Mouse (Mus musculus): ENCODE results near the gene Ttyh1. TPM values are rescaled to one million over a fixed set of nuclear protein-coding genes. Genes with fewer than 3 reads are reported as not detected.

Gene Ttyh1
- total and polyA plus RNA-seq, 3 experiments = 0.15 to 0.26 TPM; not detected in 1

- peak; percentile 66 for DNase-seq (ENCODE audit: low read depth, low spot score)
- Histone ChIP-seq H3K27me3 (ENCODE audit: control insufficient read depth in 1 of 2, insufficient read depth in 2 of 2, low read length in 2 of 2) (peaks cover 0 to 2% of the 10 kb centered on the region in 2 experiments; a peak in 2 of 4 replicates), H3K27ac (ENCODE audit: control insufficient read depth, low read depth, low read length) (peak within 1 kb of the TSS; percentile 92), H3K4me1 (ENCODE audit: control insufficient read depth in 1 of 2, insufficient read depth in 2 of 2, low read length in 2 of 2) (peaks cover 0 to 9% of the 10 kb centered on the region in 2 experiments; a peak in 1 of 4 replicates), H3K36me3 (ENCODE audit: control insufficient read depth in 1 of 2, insufficient read depth in 2 of 2, low read length in 2 of 2) (peaks cover 2 to 3% of the 10 kb centered on the region in 2 experiments; a peak in 2 of 4 replicates), H3K9ac (ENCODE audit: control insufficient read depth, low read depth, low read length, poor library complexity, severe bottlenecking) (peak within 1 kb of the TSS; percentile 81), H3K9me3 (replicated peaks; ENCODE audit: insufficient read depth, low read length) (no peaks in the 10 kb centered on the region), H3K79me2 (ENCODE audit: control insufficient read depth, insufficient read depth, low read length, poor library complexity) (peaks cover 4% of the 10 kb centered on the region; the same call in 1 of the 2 replicates), H3K4me3 (ENCODE audit: control insufficient read depth in 1 of 2, insufficient read depth in 1 of 2, low read depth in 2 of 2, low read length in 2 of 2) (peak within 1 kb of the TSS; percentile 80 to 98)
- no peak for TF ChIP-seq TBP (IDR thresholded peaks at IDR 0.05; ENCODE audit: low read depth, low read length)
- no peak for TF ChIP-seq CHD1 (IDR thresholded peaks at IDR 0.05; ENCODE audit: low read depth, low read length)
- no peak for TF ChIP-seq SMC3 (IDR thresholded peaks at IDR 0.05; ENCODE audit: low read depth, low read length)
- no peak for TF ChIP-seq NRF1 (IDR thresholded peaks at IDR 0.05; ENCODE audit: insufficient read depth, low read depth, low read length, poor library complexity, severe bottlenecking)
- no peak for TF ChIP-seq HCFC1 (IDR thresholded peaks at IDR 0.05; ENCODE audit: low read depth, low read length)
- TF ChIP-seq GABPA (IDR thresholded peaks at IDR 0.05; ENCODE audit: low read depth, low read length) = no peak
- TF ChIP-seq ELF1 (IDR thresholded peaks at IDR 0.05; ENCODE audit: low read depth, low read length) = 0 out of 2 replicates have a peak, but pooled peaks have one; percentile 29
Measured at GRCm38 (mm10) chr7:4150059-4150541, 30.9 kb downstream of the Ttyh1 start, which contains the start of gene Leng9. Gene Leng9 (minus strand): TSS chr7:4150374.

- H3K9ac ChIP-seq (ENCODE audit: control insufficient read depth, low read depth, low read length, poor library complexity, severe bottlenecking) = peak overlapping the region; percentile 21
- peaks cover 4% of the 10 kb centered on the region; the same call in 1 of the 2 replicates for H3K79me2 ChIP-seq (ENCODE audit: control insufficient read depth, insufficient read depth, low read length, poor library complexity)
- peaks cover 0 to 2% of the 10 kb centered on the region in 2 experiments; a peak in 3 of 4 replicates for H3K27me3 ChIP-seq (ENCODE audit: control insufficient read depth in 1 of 2, insufficient read depth in 2 of 2, low read length in 2 of 2)
- no peak for TF ChIP-seq UBTF (IDR thresholded peaks at IDR 0.05; ENCODE audit: borderline replicate concordance, insufficient read depth, low read depth, low read length)
- no peak for TF ChIP-seq MEF2A (IDR thresholded peaks at IDR 0.05; ENCODE audit: extremely low read depth, insufficient replicate concordance, low read depth, low read length, poor library complexity, severe bottlenecking)
- peak; percentile 43; the same call in 1 of the 2 replicates for TF ChIP-seq SIN3A (IDR thresholded peaks at IDR 0.05; ENCODE audit: low read length)
- no peaks in the 10 kb centered on the region for H3K9me3 ChIP-seq (replicated peaks; ENCODE audit: insufficient read depth, low read length)
- H3K4me3 ChIP-seq (ENCODE audit: control insufficient read depth in 1 of 2, insufficient read depth in 1 of 2, low read depth in 2 of 2, low read length in 2 of 2) = peak overlapping the region; percentile 80 to 98
- peaks cover 0 to 9% of the 10 kb centered on the region in 2 experiments; a peak in 1 of 4 replicates for H3K4me1 ChIP-seq (ENCODE audit: control insufficient read depth in 1 of 2, insufficient read depth in 2 of 2, low read length in 2 of 2)
- H3K27ac ChIP-seq (ENCODE audit: control insufficient read depth, low read depth, low read length) = no peak overlapping the region
- H3K36me3 ChIP-seq (ENCODE audit: control insufficient read depth in 1 of 2, insufficient read depth in 2 of 2, low read length in 2 of 2) = peaks cover 2 to 3% of the 10 kb centered on the region in 2 experiments; a peak in 2 of 4 replicates
- peak; percentile 71 for DNase-seq (ENCODE audit: low read depth, low spot score)
Measured at GRCm38 (mm10) chr7:4150811-4151221, 31.6 kb downstream of the Ttyh1 start.

- H3K4me3 ChIP-seq (ENCODE audit: control insufficient read depth in 1 of 2, insufficient read depth in 1 of 2, low read depth in 2 of 2, low read length in 2 of 2) = no peak overlapping the region
- TF ChIP-seq CHD2 (IDR thresholded peaks at IDR 0.05; ENCODE audit: low read length) = no peak
- TF ChIP-seq KAT2A (conservative IDR thresholded peaks at IDR 0.05; ENCODE audit: low read depth, low read length) = no peak
- TF ChIP-seq MYB (IDR thresholded peaks at IDR 0.05; ENCODE audit: low read depth, low read length) = no peak
- no peak for TF ChIP-seq BHLHE40 (IDR thresholded peaks at IDR 0.05; ENCODE audit: borderline replicate concordance, low read depth, low read length)
- no peak for TF ChIP-seq MAZ (IDR thresholded peaks at IDR 0.05; ENCODE audit: low read depth, low read length)
- TF ChIP-seq ZMIZ1 (IDR thresholded peaks at IDR 0.05; ENCODE audit: low read depth, low read length) = no peak
- no peak for TF ChIP-seq SMC3 (IDR thresholded peaks at IDR 0.05; ENCODE audit: low read depth, low read length)
- TF ChIP-seq GATA1 (IDR thresholded peaks at IDR 0.05; ENCODE audit: low read depth, low read length) = no peak
- TF ChIP-seq ETS1 (IDR thresholded peaks at IDR 0.05; ENCODE audit: low read depth, low read length) = no peak
- no peak for TF ChIP-seq MAFK (IDR thresholded peaks at IDR 0.05; ENCODE audit: borderline replicate concordance, low read depth, low read length)
- no peak for TF ChIP-seq RAD21 (IDR thresholded peaks at IDR 0.05; ENCODE audit: low read depth, low read length)
- TF ChIP-seq CHD1 (IDR thresholded peaks at IDR 0.05; ENCODE audit: low read depth, low read length) = no peak
- TF ChIP-seq USF2 (IDR thresholded peaks at IDR 0.05; ENCODE audit: borderline replicate concordance in 1 of 2, insufficient read depth in 1 of 2, low read depth in 1 of 2, low read length in 2 of 2) = no peak
- H3K9ac ChIP-seq (ENCODE audit: control insufficient read depth, low read depth, low read length, poor library complexity, severe bottlenecking) = no peak overlapping the region
- H3K27me3 ChIP-seq (ENCODE audit: control insufficient read depth in 1 of 2, insufficient read depth in 2 of 2, low read length in 2 of 2) = peaks cover 0 to 2% of the 10 kb centered on the region in 2 experiments; a peak in 3 of 4 replicates
- DNase-seq (ENCODE audit: low read depth, low spot score) = no peak
- H3K36me3 ChIP-seq (ENCODE audit: control insufficient read depth in 1 of 2, insufficient read depth in 2 of 2, low read length in 2 of 2) = peaks cover 2 to 3% of the 10 kb centered on the region in 2 experiments; a peak in 2 of 4 replicates
- H3K79me2 ChIP-seq (ENCODE audit: control insufficient read depth, insufficient read depth, low read length, poor library complexity) = peaks cover 4% of the 10 kb centered on the region; the same call in 1 of the 2 replicates
- H3K9me3 ChIP-seq (replicated peaks; ENCODE audit: insufficient read depth, low read length) = no peaks in the 10 kb centered on the region
- no peak overlapping the region for H3K27ac ChIP-seq (ENCODE audit: control insufficient read depth, low read depth, low read length)
- H3K4me1 ChIP-seq (ENCODE audit: control insufficient read depth in 1 of 2, insufficient read depth in 2 of 2, low read length in 2 of 2) = peaks cover 0 to 9% of the 10 kb centered on the region in 2 experiments; a peak in 1 of 4 replicates
Measured at GRCm38 (mm10) chr7:4151241-4151640, 32.0 kb downstream of the Ttyh1 start.

All from MEL (cell line).